Mouse (Mus musculus) bone marrow macrophage, adult 2 months (primary cell): Measurements from ENCODE around the gene Col4a1.

Experiments used
- CTCF ChIP-seq: IDR thresholded peaks from 2 replicates; pipeline ENCODE4 v1.5.1; 2012; ENCODE audit warnings: low read depth, mild to moderate bottlenecking, low read length, moderate library complexity
- POLR2A ChIP-seq: IDR thresholded peaks from 2 replicates; pipeline ENCODE4 v1.6.1; 2012; ENCODE audit warnings: mild to moderate bottlenecking, low read depth, low read length, borderline replicate concordance

DNA sequence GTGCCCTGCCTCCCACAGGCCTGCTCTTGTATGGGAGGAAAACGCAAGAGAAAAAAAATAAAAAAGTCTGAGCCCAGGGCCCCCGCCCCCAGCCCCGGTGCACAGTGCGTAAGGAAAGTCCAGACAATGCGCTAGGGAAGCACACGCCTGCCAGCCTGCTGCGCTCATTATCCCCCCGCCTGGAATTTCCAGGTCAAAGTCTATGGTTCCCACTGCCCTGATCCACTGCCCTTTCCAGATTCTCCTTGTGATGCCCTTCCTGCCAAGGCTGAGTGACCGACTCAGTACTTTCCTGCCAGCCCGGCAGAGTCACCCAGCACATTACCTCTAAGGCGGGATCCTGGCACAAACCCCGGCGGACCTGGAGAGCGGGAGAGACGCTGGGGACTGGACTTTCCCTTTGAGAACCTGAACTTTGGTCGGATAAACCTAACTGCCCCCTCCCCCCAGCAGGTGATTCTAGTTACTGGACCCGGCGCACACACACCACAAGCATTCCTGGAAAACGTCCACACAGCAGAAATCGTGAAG lies 33.3 kb downstream of the Col4a1 start:
- TF ChIP-seq POLR2A (no peak), CTCF (no peak)
